Mouse (Mus musculus) brain, embryonic 14.5 days (tissue): ENCODE results near the gene Iscu.

Experiments used
- CTCF ChIP-seq: fragments of 200-500 bp; IDR thresholded peaks from 2 replicates; pipeline ENCODE4 v1.5.1; 2012; ENCODE audit warnings: inconsistent platforms, mild to moderate bottlenecking, moderate library complexity, borderline replicate concordance; ENCODE audit not compliant: insufficient read depth, insufficient read length; ENCODE audit errors: extremely low read depth
- POLR2A ChIP-seq: fragments of 200-500 bp; IDR thresholded peaks from 2 replicates; pipeline ENCODE4 v1.6.1; 2012; ENCODE audit warnings: mild to moderate bottlenecking, inconsistent platforms, borderline replicate concordance; ENCODE audit not compliant: poor library complexity, insufficient read depth, insufficient read length, severe bottlenecking; ENCODE audit errors: extremely low read depth

- TF ChIP-seq CTCF (no peak), POLR2A (no peak)
These were observed 4.3 kb downstream of the Iscu start for GRCm38 (mm10) chr5:113776896-113777226.
